Mouse (Mus musculus): Measurements from ENCODE around the gene Rad18.

DNA sequence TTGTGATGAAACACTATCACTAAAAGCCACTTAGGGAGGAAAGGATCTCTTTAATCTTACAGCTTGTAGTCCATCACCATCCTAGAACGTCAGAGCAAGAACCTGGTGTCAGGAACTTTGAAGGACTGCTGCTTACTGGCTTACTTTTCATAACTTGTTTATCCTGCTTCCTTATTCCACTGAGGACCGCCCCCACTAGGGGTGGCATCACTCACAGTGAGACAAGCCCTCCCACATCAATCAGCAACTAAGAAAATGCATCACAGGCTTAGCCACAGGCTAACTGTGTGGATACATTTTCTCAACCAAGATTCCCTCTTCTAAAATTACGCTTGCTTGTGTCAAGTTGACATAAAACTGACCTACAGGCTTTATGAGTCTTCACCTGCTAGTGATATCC, 121.9 kb downstream of the Rad18 start:
- no peak for TF ChIP-seq CTCF (conservative IDR thresholded peaks at IDR 0.05; ENCODE audit: low read length)
- TF ChIP-seq NANOG (IDR thresholded peaks at IDR 0.05; ENCODE audit: borderline replicate concordance, low read length) = no peak
- no peak for TF ChIP-seq POU5F1 (IDR thresholded peaks at IDR 0.05; ENCODE audit: borderline replicate concordance, low read length)

Measured in E14TG2a.4 (cell line).